Mouse (Mus musculus) intestine, embryonic 14.5 days (tissue): ENCODE results near the gene Pip5kl1. TPM values are rescaled to one million over a fixed set of nuclear protein-coding genes. Genes with fewer than 3 reads are reported as not detected.

Source experiments
- ATAC-seq: fragments of 200-750 bp; cut with Nextera tagmentation; replicated peaks from 2 replicates; pipeline ENCODE4 v1.8.0; 2017; ENCODE audit warnings: low read depth, moderate number of reproducible peaks, moderate TSS enrichment, moderate library complexity; ENCODE audit not compliant: low FRiP score, low TSS enrichment
- DNase-seq: peaks from one replicate; pipeline ENCODE4 v3.0.0-alpha.2; 2018; ENCODE audit warnings: low spot score
- H3K27ac ChIP-seq: fragments of 300-500 bp; sonication (generic); 2 replicates; pipeline ENCODE4 v1.5.1; 2014; ENCODE audit warnings: low read depth, mild to moderate bottlenecking, control low read depth
- H3K27me3 ChIP-seq: fragments of 300-500 bp; sonication (generic); replicated peaks from 2 replicates; pipeline ENCODE4 v1.6.1; 2014; ENCODE audit warnings: low read length, control low read depth; ENCODE audit not compliant: control insufficient read depth, insufficient read depth
- H3K36me3 ChIP-seq: fragments of 300-500 bp; sonication (generic); 2 replicates; pipeline ENCODE4 v1.6.1; 2014; ENCODE audit warnings: low read length, control low read depth; ENCODE audit not compliant: control insufficient read depth, insufficient read depth
- H3K4me1 ChIP-seq: fragments of 300-500 bp; sonication (generic); replicated peaks from 2 replicates; pipeline ENCODE4 v1.6.1; 2014; ENCODE audit warnings: low read length, control low read depth, mixed read lengths; ENCODE audit not compliant: control insufficient read depth, insufficient read depth
- H3K4me2 ChIP-seq: fragments of 300-500 bp; sonication (generic); 2 replicates; pipeline ENCODE4 v1.6.1; 2014; ENCODE audit warnings: low read length
- H3K4me3 ChIP-seq: fragments of 300-500 bp; sonication (generic); 2 replicates; pipeline ENCODE4 v1.5.1; 2014; ENCODE audit warnings: low read depth, low read length, control low read depth, mixed read lengths
- H3K9ac ChIP-seq: fragments of 300-500 bp; sonication (generic); 2 replicates; pipeline ENCODE4 v1.6.1; 2014; ENCODE audit warnings: mild to moderate bottlenecking, low read length
- H3K9me3 ChIP-seq: fragments of 300-500 bp; sonication (generic); 2 replicates; pipeline ENCODE4 v1.6.1; 2016; ENCODE audit warnings: low read length, control low read depth; ENCODE audit not compliant: control insufficient read depth
- WGBS: fragments of 180-500 bp; shearing (Covaris S2); extraction: QIAGEN DNeasy Blood & Tissue Kit; methylation state at CpG from one replicate; pipeline ENCODE4 v1.1.7; 2014; 5-methylcytosine and 5-hydroxymethylcytosine counted together
- polyA plus RNA-seq: library from polyadenylated mRNA; unstranded; fragments of >200 nt; fragmentation: Nextera tagmentation; extraction: Ambion mirVana; gene quantifications from 2 replicates; pipeline ENCODE4 v1.2.1, GENCODE M21; 2014

Gene Pip5kl1
- polyA plus RNA-seq, 1 experiment from 2014 or later, result 0.89 TPM

GRCm38 (mm10) chr2:32572196-32572595 lies 2.4 kb upstream of the Pip5kl1 start:
- H3K4me2 ChIP-seq, result no peak overlapping the region
- no peak for ATAC-seq
- no peak overlapping the region for H3K27ac ChIP-seq
- no peak overlapping the region for H3K9ac ChIP-seq
- H3K9me3 ChIP-seq, result no peaks in the 10 kb centered on the region
- H3K4me3 ChIP-seq, result no peak overlapping the region
- H3K27me3 ChIP-seq, result no peaks in the 10 kb centered on the region; the same call in 1 of the 2 replicates
- peaks cover 25% of the 10 kb centered on the region for H3K36me3 ChIP-seq
- 89% methylated on average over 11 of the region's 11 CpGs for WGBS
- peaks cover 7% of the 10 kb centered on the region; the same call in 1 of the 2 replicates for H3K4me1 ChIP-seq
- no peak for DNase-seq

- 2% methylated on average over 26 of the region's 26 CpGs for WGBS
- Histone ChIP-seq H3K27ac (no peak overlapping the region), H3K9ac (peak overlapping the region; percentile 14), H3K9me3 (no peaks in the 10 kb centered on the region), H3K4me2 (peak overlapping the region; percentile 77), H3K4me1 (peaks cover 7% of the 10 kb centered on the region; the same call in 1 of the 2 replicates), H3K27me3 (peaks cover 21% of the 10 kb centered on the region), H3K4me3 (peak overlapping the region; percentile 33), H3K36me3 (peaks cover 7% of the 10 kb centered on the region; the same call in 1 of the 2 replicates)
- DNase-seq (peak; percentile 73), ATAC-seq (no peak)
Measured at GRCm38 (mm10) chr2:32574901-32575585, 446 bp downstream of the Pip5kl1 start.

GRCm38 (mm10) chr2:32575586-32576160 lies 1.1 kb downstream of the Pip5kl1 start, which contains the start of gene 9430097D07Rik:
Gene 9430097D07Rik, minus strand, starts transcription at chr2:32575684.
- peak; percentile 69 for DNase-seq
- peak within 1 kb of the TSS; percentile 14 for H3K9ac ChIP-seq

DNA sequence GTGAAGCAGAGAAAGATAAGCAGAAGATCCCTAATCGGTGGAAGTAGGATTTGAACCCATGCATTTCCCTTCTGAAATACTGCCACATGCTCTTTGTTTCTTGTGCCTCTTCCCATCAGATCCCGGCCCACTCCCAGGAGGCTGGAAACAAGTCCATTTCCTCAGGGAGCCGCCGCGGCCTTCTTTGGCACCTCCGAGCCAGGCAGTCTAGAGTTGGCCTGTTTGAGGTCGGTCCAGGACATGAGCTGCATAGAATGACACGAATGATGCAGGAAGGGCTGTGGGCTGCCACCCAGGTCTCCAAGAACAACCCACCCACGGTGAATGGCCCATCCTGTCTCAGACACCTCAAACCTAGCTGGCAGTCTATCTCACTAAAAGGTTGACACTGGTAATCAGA lies 1.9 kb downstream of the Pip5kl1 start:
- H3K9me3 ChIP-seq, result no peaks in the 10 kb centered on the region
- no peak for DNase-seq
- WGBS, result 90% methylated on average over 9 of the region's 9 CpGs
- H3K4me1 ChIP-seq, result peaks cover 3% of the 10 kb centered on the region; the same call in 1 of the 2 replicates
- H3K36me3 ChIP-seq, result peaks cover 7% of the 10 kb centered on the region; the same call in 1 of the 2 replicates
- H3K4me2 ChIP-seq, result no peak overlapping the region
- H3K27ac ChIP-seq, result no peak overlapping the region
- no peak for ATAC-seq
- no peak overlapping the region for H3K4me3 ChIP-seq
- H3K9ac ChIP-seq, result no peak overlapping the region
- H3K27me3 ChIP-seq, result peaks cover 21% of the 10 kb centered on the region

More at GRCm38 (mm10) chr2:32575586-32576160, 1.1 kb downstream of the Pip5kl1 start, which contains the start of gene 9430097D07Rik:
- Histone ChIP-seq H3K27me3 (peaks cover 21% of the 10 kb centered on the region), H3K36me3 (peaks cover 7% of the 10 kb centered on the region; the same call in 1 of the 2 replicates), H3K4me2 (peak within 1 kb of the TSS; percentile 77), H3K4me3 (peak within 1 kb of the TSS; percentile 33), H3K4me1 (peaks cover 7% of the 10 kb centered on the region; the same call in 1 of the 2 replicates), H3K9me3 (no peaks in the 10 kb centered on the region), H3K27ac (no peak within 1 kb of the TSS)
- WGBS, result 8% methylated on average over 28 of the region's 28 CpGs
- peak; percentile 33; the same call in 1 of the 2 replicates for ATAC-seq

- H3K27ac ChIP-seq, result no peak overlapping the region
- no peak overlapping the region for H3K9ac ChIP-seq
- no peak overlapping the region for H3K4me3 ChIP-seq
- no peaks in the 10 kb centered on the region for H3K36me3 ChIP-seq
- H3K4me2 ChIP-seq, result no peak overlapping the region
- DNase-seq (no peak), ATAC-seq (no peak)
- H3K27me3 ChIP-seq, result peaks cover 21% of the 10 kb centered on the region
- 43% methylated on average over 25 of the region's 30 CpGs for WGBS
- peaks cover 6% of the 10 kb centered on the region; the same call in 1 of the 2 replicates for H3K4me1 ChIP-seq
- no peaks in the 10 kb centered on the region for H3K9me3 ChIP-seq
Measured at GRCm38 (mm10) chr2:32578146-32579046, 3.8 kb downstream of the Pip5kl1 start.

DNA sequence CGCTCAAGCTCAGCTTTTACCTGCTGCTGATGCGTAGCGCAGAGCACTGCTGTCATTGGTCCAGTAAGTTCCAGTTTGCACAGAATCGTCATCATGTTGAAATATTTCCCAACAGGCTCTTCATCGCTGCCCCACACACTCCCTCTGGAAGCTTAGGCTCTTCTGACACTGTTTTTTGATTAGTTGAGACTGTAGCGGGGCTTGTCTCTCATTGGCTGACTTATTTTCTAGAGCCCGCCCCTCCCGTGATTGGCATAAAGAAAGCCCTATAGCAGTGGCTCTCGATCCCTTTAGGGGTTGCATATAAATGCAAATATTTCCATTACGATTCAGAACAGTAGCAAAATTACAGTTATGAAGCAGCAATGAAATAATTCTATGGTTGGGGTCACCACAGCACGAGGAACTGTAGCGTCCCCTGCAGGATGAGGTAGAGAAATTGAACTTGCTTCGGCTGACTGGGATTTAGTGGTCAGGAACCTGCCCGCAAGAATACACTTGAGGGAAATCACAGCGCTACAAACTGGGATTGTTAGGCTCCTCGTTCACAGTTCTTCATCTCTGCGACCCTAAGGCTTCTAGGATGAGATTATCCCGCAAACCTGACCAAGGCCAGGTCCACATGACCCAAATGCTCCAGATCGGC lies 7.0 kb downstream of the Pip5kl1 start:
- Histone ChIP-seq H3K4me2 (peak overlapping the region; percentile 39), H3K9me3 (no peaks in the 10 kb centered on the region), H3K4me1 (peaks cover 9% of the 10 kb centered on the region; the same call in 1 of the 2 replicates), H3K36me3 (no peaks in the 10 kb centered on the region), H3K4me3 (peak overlapping the region; percentile 20; the same call in 1 of the 2 replicates), H3K9ac (no peak overlapping the region), H3K27me3 (peaks cover 21% of the 10 kb centered on the region), H3K27ac (no peak overlapping the region)
- DNase-seq (peak; percentile 75), ATAC-seq (no peak)
- WGBS, result 39% methylated on average over 19 of the region's 19 CpGs

DNA sequence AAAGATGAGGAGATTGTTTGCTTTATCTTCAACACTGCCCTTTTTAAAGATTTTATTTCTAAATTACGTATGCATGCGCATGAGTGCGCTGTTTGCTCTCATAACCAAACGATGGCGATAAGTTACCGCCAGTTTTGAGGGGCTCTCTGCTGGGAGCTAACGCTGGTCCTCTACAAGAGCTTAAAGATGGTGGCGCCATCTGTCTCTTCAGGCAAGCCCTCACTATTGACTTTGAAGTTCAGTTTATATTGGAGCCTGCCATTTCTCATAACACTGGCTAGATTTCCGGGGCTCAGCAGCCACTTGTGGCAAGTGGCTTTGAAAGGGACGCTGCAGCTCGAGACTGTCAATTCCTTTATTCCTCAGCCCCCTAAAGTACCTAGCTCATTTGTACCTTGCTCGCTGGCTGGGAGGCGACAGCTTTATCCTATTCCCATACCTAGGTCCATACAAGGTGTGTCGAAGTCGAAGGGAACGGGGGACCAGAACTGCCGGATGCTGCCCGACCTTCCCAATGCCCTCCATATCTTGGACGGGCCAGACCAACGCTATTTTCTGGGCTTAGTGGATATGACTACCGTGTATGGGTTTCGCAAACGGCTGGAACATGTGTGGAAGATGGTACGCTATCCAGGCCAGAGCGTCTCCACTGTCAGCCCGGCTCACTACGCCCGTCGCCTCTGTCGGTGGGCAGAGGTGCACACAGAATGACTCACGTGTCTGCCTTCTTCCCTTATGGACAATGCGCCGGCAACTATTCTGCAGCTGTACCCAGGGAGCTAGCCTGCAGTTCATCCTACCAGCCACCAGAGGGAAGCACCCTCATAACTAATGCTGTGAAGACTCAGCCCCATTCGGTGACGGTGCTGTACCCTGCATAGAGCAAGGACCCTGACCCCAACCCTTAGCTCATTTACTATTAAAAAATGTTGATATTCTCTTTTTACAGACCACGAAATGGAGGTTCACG lies 8.5 kb downstream of the Pip5kl1 start:
- H3K4me1 ChIP-seq, result peaks cover 17% of the 10 kb centered on the region
- 12% methylated on average over 37 of the region's 37 CpGs for WGBS
- DNase-seq (peak; percentile 87), ATAC-seq (peak; percentile 56)
- H3K4me3 ChIP-seq, result peak overlapping the region; percentile 20; the same call in 1 of the 2 replicates
- H3K27ac ChIP-seq, result no peak overlapping the region
- H3K9me3 ChIP-seq, result no peaks in the 10 kb centered on the region
- H3K4me2 ChIP-seq, result peak overlapping the region; percentile 59
- peaks cover 16% of the 10 kb centered on the region for H3K27me3 ChIP-seq
- H3K36me3 ChIP-seq, result no peaks in the 10 kb centered on the region
- H3K9ac ChIP-seq, result peak overlapping the region; percentile 4; the same call in 1 of the 2 replicates
